7 mouse cellular contexts compared by ENCODE assay signal in the genomic region with DNA sequence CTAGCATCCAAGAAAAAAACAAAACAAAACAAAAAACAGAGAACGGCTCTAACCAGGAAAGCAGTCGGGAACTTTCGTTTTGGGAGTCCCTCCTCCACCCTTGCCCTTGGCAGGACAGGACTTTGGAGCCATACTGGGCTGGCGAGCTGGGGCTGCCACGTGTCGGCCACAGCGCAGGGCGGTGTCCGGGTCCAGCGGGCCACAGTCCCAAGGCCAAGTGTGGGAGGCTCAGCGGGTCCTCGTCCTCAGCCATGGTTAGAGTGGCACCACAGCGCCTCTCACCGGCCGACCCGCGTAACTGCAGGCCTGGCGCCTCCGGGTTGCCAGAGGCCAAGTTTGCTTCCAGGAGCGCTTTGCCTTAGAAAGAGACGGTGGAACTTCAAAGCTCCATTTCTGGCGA. TPM values are rescaled to one million over a fixed set of nuclear protein-coding genes. Genes with fewer than 3 reads are reported as not detected.
DNase-seq lines count a peak whose midpoint lies in the region; ATAC-seq lines count a peak whose summit lies in the region.

No protein-coding gene starts in this region.

- no peaks in the 10 kb centered on the region for H3K27me3 ChIP-seq in midbrain, embryonic 12.5 days

- no peak for ATAC-seq in midbrain, embryonic 12.5 days (ENCODE audit: low FRiP score, low read depth)

- 30% methylated on average over 22 of the region's 22 CpGs for WGBS in midbrain, embryonic 12.5 days

- DNase-seq in adrenal gland, adult 8-10 months: peak; percentile 83
- peak; percentile 60 to 78 for DNase-seq in cerebellum, postnatal 4 days (ENCODE audit: low spot score in 2 of 2)
- peak; percentile 84 to 88 for DNase-seq in gastrocnemius, postnatal 4 days (ENCODE audit: low spot score in 2 of 2)
- peak; percentile 87 for DNase-seq in kidney, adult 18-20 months
- peak; percentile 70 for DNase-seq in left cerebral cortex, postnatal 4 days
- DNase-seq in spleen, postnatal 10 days (ENCODE audit: low spot score in 2 of 2): peak; percentile 44 to 71

- no peak overlapping the region for H3K27ac ChIP-seq in midbrain, embryonic 12.5 days (replicated peaks)

- H3K9ac ChIP-seq in midbrain, embryonic 12.5 days (replicated peaks): no peak overlapping the region

- 0 out of 2 replicates have a peak, but pooled peaks cover 2% of the 10 kb centered on the region for H3K9me3 ChIP-seq in midbrain, embryonic 12.5 days

- no peaks in the 10 kb centered on the region for H3K4me1 ChIP-seq in midbrain, embryonic 12.5 days

- no peaks in the 10 kb centered on the region for H3K36me3 ChIP-seq in midbrain, embryonic 12.5 days

- intact Hi-C loops in left cerebral cortex, postnatal 4 days (cut with DNase I): no loop called here

- 0 out of 2 replicates have a peak overlapping the region, but pooled peaks have one; percentile 15 for H3K4me2 ChIP-seq in midbrain, embryonic 12.5 days (replicated peaks)

- H3K4me3 ChIP-seq in midbrain, embryonic 12.5 days: no peak overlapping the region

RNA-seq across cellular contexts. Expression of a gene that starts 21.0 kb away (rescaled TPM):
- total RNA-seq in adrenal gland, adult 8-10 months (2022): not detected
- total RNA-seq in gastrocnemius, postnatal 4 days (2021): not detected
- total RNA-seq in left cerebral cortex, postnatal 4 days (2021): under 1 TPM in 1 of 2 experiments, not detected in 1; 0.22 TPM
- polyA plus RNA-seq in midbrain, embryonic 12.5 days (2016; fragmentation: Nextera tagmentation; extraction: Ambion mirVana): 0.11 and 0.69 TPM in 2 replicates

RNA-seq across cellular contexts. Expression of a gene that starts 50.3 kb away (rescaled TPM):
- 10 to 100 TPM; 19.3 to 41.6 (median 26.6) TPM for total RNA-seq in adrenal gland, adult 8-10 months (2022)
- total RNA-seq in gastrocnemius, postnatal 4 days (2021): 10 to 100 TPM in 1 of 2 experiments, 1 to 10 TPM in 1; 7.4 to 10.4 TPM
- 10 to 100 TPM; 21.1 to 24.0 TPM for total RNA-seq in left cerebral cortex, postnatal 4 days (2021)
- polyA plus RNA-seq in midbrain, embryonic 12.5 days (2016; fragmentation: Nextera tagmentation; extraction: Ambion mirVana): 19.7 and 22.9 TPM in 2 replicates
